Mouse (Mus musculus): ENCODE measurements around the gene Ptprg.

Ptprg gene

GRCm38 (mm10) chr14:11683386-11684081 is 130.2 kb downstream of the Ptprg start:
- DNase-seq (ENCODE audit: low spot score in 2 of 2): no peak

- no peak for DNase-seq (ENCODE audit: low spot score in 2 of 2)
These were observed 130.8 kb downstream of the Ptprg start for GRCm38 (mm10) chr14:11684104-11684503.

DNA sequence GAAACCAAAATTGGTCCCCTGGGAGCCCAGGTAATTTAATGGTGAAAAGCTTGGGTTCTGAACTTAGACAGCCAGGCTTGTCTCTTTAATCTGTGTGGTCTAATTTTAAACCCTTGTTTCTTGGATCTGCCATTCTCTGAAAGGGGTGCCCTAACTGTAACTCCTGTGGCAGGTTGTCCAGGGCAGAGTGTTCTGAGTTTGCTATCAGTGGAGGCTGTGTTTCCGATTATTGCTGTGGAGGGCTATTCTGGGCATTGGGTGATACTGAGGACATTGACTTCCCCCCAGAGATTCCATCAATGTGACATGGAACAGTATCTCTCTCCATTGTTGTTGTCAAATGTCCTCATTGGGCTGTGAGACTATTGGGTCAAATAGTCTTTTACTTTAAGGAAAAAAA is 134.2 kb downstream of the Ptprg start:
- no peak for DNase-seq (ENCODE audit: low spot score in 2 of 2)

GRCm38 (mm10) chr14:11688142-11688541 is 134.8 kb downstream of the Ptprg start:
- DNase-seq (ENCODE audit: low spot score in 2 of 2): no peak

GRCm38 (mm10) chr14:11690066-11690465 is 136.7 kb downstream of the Ptprg start:
- DNase-seq (ENCODE audit: low spot score in 2 of 2): no peak

- no peak for DNase-seq (ENCODE audit: low spot score in 2 of 2)
These were observed 138.2 kb downstream of the Ptprg start for GRCm38 (mm10) chr14:11691531-11691930.

DNA sequence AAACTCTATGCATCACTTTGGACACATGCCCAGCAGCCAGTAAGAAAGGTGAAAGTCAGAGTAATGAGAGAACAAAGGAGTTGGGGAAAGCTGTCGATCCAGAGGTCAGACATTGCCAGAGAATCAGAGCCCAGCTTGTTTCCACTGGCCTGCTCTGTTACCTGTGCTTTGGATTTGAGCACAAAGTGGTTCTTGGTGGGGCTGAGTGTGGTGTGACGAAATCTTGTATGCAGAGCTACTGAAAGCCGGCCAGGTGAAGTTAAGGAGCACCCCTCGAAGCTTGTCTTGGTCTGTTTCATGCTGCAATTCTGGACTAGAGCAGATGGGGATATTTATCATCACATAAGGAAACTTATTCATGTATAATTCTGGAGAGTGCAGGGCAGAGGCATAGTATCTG is 145.5 kb downstream of the Ptprg start:
- DNase-seq (ENCODE audit: low spot score in 2 of 2): no peak

GRCm38 (mm10) chr14:11699654-11700053 is 146.3 kb downstream of the Ptprg start:
- DNase-seq (ENCODE audit: low spot score in 2 of 2): no peak

DNA sequence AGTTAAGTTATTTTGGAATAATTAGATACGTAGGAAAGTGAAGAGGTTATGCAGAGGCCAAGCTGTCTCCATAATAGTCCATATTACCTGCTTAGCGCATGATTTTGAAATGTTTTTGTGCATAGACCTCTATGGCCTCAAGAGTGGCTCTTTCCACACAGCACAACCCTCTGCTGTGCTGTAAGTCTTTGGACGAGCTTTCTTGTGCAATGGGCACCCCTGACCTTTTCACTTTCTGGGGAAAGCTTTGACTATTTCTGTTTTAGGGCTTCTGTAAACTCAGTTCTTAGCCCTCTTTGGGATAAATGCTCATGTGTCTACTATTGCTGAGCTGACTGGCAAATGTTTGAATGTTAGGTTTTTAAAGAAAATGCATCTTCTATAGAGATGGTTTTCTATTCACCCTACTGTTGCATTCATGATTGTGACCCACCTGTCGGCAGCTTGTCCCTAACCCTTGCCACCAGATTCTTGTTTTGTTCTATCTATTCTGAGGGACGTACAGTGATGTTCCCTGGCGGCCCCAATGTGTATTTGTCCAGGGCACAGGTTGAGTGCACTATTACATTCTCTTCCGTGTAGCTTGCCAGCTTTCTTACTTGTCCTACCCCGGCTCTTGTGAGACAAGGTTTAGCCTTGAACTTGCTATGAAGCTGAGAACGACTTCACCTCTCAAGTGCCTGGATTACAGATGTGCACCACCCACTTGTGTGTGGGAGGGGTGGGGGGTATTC is 148.4 kb downstream of the Ptprg start:
- no peak for DNase-seq (ENCODE audit: low spot score in 2 of 2)

GRCm38 (mm10) chr14:11702770-11703477 is 149.6 kb downstream of the Ptprg start:
- DNase-seq (ENCODE audit: low spot score in 2 of 2): no peak

- DNase-seq (ENCODE audit: low spot score in 2 of 2): no peak
These were observed 151.5 kb downstream of the Ptprg start for GRCm38 (mm10) chr14:11704871-11705270.

- no peak for DNase-seq (ENCODE audit: low spot score in 2 of 2)
These were observed 156.0 kb downstream of the Ptprg start for GRCm38 (mm10) chr14:11709352-11709751.

- DNase-seq (ENCODE audit: low spot score in 2 of 2): peak in 1 of 2 experiments; percentile 27
These were observed 156.5 kb downstream of the Ptprg start for GRCm38 (mm10) chr14:11709798-11710197.

DNA sequence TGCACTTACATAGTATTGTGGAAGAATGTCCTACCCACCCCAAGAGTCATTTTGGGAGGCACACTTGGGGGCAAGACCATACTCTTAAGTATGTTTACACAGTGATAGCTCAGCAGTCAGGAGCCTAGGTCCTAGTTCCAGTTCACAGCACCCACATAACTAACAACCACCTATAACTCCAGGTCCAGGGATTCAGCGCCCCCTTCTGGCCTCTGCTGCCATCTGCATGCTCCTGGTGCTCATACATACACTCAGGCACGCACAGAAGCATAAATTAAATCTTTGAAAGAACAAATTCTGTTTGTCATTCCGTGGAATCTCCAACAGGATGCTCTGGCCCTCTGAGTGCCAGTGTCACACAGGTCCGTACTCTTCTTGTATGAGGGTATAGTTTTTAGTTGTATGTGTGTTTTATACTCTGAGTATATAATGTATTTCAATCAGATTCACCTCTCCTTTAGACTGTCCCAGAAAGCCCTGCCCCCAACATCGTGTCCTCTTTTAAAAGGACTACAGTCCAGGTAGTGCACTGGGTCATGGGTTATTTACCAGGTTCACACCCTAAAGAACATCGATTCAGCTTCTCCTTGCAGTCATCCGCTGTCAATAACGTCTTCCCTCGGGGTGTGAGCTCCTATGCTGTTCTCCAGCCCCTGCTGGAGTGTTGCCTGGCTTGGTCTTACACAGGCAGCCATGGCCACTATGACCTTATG is 157.2 kb downstream of the Ptprg start:
- DNase-seq (ENCODE audit: low spot score in 2 of 2): no peak

DNA sequence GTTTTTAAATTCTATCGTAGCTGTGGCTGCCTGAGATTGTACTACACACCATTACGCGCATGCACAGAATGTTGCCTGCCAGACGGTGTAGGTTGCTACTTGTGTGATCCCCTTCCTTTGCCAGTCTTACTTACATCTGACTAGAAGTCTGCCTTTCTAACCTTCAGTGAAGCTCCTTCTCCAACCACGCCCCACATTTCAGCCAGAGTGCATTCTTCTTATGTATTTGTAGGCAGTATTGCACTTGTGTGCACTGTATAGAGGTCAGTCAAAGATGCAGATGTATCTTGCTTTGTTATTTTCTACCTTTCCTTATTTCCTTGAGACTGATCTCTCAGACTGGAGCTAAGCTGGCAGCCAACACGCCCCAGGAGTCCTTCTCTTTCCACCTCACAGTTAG is 158.8 kb downstream of the Ptprg start:
- no peak for DNase-seq (ENCODE audit: low spot score in 2 of 2)

GRCm38 (mm10) chr14:11716230-11716629 is 162.9 kb downstream of the Ptprg start:
- DNase-seq (ENCODE audit: low spot score in 2 of 2): no peak

GRCm38 (mm10) chr14:11718201-11718600 is 164.9 kb downstream of the Ptprg start:
- DNase-seq (ENCODE audit: low spot score in 2 of 2): no peak

- no peak for DNase-seq (ENCODE audit: low spot score in 2 of 2)
These were observed 165.9 kb downstream of the Ptprg start for GRCm38 (mm10) chr14:11719259-11719658.

GRCm38 (mm10) chr14:11722101-11722500 is 168.8 kb downstream of the Ptprg start:
- no peak for DNase-seq (ENCODE audit: low spot score in 2 of 2)

DNA sequence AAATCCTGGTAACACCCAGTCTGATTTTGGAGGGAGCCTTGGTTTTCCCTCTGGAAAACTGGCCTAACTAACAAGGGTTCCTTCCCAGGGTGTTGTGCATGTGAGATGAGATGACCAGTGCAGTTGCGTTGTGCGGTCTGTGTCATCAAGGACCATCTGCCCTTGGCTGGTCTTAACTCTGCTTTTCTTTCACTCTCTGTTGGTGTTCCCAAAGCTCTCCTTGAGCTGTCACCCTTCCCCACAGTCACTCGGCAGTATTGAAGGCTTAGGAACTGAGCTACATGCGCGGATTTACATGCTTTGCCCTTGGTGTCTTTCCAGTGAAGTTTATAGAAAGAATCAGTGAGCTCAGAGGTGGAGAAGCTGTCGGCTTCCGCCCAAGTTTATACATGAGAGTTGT is 170.5 kb downstream of the Ptprg start:
- no peak for DNase-seq (ENCODE audit: low spot score in 2 of 2)

DNA sequence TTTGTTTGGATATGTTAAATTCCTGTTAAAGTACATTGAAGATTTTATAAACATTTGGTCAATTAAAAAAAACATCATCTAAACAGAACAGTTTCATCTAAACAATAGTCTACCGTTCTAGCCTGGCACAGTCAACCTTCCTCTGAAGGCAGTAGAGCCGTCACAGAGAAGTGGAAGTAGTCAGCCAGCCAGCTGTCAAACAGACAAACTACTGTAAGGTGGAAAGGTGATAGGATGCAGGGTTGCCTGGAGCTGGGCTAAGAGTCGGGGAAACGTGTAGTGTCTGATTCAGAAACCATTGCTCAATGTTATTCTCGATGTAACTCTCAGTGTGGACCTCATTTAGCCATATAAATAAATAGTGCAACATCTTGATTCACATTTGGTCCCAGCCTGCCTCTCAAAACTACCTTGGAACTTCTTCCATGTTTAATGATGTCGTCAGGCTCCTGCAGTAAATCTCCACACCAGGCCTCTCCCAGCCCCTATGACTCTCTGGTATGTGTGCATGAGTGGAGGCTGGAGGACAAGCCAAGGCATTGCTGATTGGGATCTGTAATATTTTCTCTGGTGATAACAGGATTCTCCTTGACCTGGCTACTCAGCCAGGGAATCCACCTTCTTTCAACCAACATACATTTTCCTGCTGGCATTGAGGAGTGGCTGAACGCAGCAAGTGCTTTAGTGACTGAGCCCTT is 178.0 kb downstream of the Ptprg start:
- DNase-seq (ENCODE audit: low spot score in 2 of 2): no peak
